Mouse (Mus musculus) B cell, adult 2 months (primary cell): ENCODE measurements around the gene Evi2a.

ENCODE experiments used
- DNase-seq, 2 experiments: peaks; one replicate each; pipeline ENCODE4 v3.0.0; 2022

Evi2a gene

DNA sequence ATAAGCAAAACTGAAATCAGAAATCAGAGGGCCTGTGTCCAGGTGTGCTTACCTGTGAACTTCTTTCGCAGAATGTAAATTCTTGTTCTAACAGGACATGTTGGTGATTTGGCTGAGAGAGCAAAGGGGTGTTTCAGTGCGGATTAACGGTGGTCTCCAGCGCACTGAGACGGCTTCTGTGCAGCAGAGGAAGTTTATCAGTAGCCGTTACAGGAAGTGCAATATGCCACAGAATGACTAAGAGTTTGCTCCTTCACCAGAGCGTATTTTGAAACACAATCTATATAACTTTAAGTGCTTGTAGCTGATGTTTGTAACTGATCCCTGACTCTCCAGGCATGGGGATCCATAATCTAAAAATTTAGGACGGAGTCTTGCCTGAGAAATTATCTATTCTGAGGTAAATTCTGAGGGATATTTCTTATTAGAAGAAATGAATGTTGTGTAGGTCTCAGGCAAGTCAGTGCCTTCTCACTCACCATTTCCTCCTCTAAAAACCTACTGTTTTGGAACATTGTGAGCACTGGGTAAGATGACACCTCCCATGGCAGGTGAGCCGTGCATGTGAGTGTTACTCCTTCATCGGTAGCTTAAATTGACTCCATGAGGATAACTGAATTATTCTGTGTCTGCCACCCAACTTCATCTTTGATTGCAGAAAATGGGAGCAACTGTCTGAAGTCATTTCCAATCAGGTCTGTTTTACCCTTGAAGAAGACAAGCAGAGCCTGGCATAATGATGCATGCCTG lies 6.7 kb downstream of the Evi2a start, which contains the start of gene Evi2b:
Evi2b (minus strand) TSS at position 203 of the 750 bp plus-strand sequence.
- DNase-seq, result peak; percentile 66 to 68

GRCm38 (mm10) chr11:79522944-79523343 lies 7.5 kb downstream of the Evi2a start:
- no peak for DNase-seq

- DNase-seq, result peak; percentile 44 to 53
Observed at GRCm38 (mm10) chr11:79521930-79522329, 8.5 kb downstream of the Evi2a start.

DNA sequence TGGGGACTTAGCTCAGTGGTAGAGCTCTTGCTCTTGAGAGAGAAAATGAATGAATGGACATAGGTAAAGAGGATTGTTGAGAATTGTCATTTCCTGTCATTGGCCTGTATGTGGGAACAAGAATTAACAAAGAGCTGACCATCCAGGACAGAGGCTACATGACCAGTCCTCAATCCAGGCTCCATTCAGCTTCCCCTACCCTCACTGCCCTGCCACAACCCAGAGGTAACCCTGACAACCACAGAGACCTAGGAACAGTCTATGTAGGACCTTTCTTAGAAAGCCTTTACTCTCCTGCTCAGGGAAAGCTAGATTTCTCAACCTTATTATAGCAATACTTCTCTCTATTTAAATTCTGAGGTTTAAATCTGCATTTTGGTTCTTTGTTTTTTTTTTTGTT lies 9.6 kb downstream of the Evi2a start:
- peak in 1 of 2 experiments; percentile 28 for DNase-seq

DNA sequence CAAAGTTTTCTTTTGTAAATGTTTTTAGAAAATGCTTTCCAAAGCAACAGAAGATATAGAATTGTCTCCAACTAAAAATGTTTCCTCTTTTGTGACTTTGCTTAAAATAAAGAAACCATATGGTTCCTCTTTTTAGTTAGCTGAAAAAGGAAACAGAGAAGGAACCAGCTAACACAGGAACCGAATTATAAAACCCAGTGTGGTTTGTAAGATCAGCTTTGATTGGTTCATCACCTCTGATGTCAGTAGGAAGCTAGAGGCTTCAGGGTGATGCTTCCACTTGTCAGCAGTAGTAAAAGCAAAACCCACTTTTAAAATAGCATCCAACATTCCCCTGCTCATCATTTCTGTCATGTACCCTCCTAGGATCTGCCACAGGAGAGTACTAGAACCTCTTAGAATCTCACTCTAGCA lies 10.5 kb downstream of the Evi2a start:
- DNase-seq, result peak; percentile 60 to 70

DNA sequence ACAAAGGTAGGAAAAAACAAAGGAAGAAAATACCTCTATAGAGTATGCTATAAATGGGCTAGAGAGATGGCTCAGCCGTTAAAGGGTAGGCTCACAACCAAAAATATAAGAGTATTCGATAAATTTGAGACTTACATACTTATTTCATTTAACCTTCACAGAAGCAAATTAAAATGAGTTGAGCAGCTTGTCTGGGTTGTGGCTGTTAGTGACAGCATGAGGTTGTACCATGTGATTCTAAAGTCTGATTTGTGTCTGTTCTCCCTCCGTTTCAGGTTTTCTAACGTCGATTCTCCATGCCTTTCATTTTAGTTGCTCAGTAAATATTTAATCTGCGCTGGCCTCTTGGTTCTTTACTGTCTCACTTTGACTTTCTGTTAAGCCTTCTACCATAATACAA lies 11.1 kb downstream of the Evi2a start:
- no peak for DNase-seq

GRCm38 (mm10) chr11:79515798-79516197 lies 14.6 kb downstream of the Evi2a start:
- DNase-seq, result no peak

- DNase-seq, result no peak
Observed at GRCm38 (mm10) chr11:79515331-79515730, 15.1 kb downstream of the Evi2a start.

GRCm38 (mm10) chr11:79511970-79512369 lies 18.4 kb downstream of the Evi2a start:
- no peak for DNase-seq

DNA sequence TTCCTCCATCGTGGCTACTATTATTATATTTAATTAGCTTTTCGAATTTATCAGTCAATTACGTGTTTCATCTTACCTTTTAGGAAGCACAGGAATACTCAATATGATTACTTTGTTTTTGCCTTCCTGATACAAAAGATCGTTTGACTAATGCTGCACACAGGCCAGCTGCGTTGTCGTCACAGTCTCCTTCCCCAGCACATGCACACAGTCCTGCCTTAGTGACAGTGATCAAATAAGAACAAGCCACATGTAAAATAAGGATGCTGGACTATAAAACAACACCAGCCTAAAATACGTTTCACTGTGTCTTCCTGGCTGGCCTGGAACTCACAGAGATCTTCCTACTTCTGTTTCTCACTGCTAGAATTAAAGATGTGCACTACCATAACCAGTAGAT lies 25.9 kb downstream of the Evi2a start:
- DNase-seq, result no peak

- DNase-seq, result no peak
Observed at GRCm38 (mm10) chr11:79503845-79504244, 26.6 kb downstream of the Evi2a start, which contains the start of gene Omg. Gene Omg, minus strand, starts transcription at chr11:79504084.

- no peak for DNase-seq
Observed at GRCm38 (mm10) chr11:79502917-79503316, 27.5 kb downstream of the Evi2a start.

GRCm38 (mm10) chr11:79494976-79495800 lies 35.2 kb downstream of the Evi2a start:
- DNase-seq, result no peak

DNA sequence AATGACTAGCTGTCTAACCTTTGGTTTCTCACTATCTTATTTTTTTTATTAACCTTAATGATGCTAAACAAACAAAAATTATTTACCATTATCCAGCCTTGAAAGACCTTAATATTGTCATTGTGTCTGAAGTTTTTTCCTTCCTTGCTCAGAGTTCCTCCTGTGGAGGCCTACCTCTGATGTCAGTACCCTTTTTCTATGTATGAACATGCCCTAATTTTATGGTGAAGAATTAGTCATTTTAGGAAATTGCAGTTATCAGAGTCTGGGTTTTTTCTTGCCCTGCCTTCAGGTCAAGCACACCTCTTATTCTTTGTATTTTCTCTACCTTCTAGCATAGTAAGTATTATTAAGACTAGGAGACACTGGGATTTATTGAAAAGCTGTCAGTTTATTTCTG lies 45.7 kb downstream of the Evi2a start:
- DNase-seq, result no peak

DNA sequence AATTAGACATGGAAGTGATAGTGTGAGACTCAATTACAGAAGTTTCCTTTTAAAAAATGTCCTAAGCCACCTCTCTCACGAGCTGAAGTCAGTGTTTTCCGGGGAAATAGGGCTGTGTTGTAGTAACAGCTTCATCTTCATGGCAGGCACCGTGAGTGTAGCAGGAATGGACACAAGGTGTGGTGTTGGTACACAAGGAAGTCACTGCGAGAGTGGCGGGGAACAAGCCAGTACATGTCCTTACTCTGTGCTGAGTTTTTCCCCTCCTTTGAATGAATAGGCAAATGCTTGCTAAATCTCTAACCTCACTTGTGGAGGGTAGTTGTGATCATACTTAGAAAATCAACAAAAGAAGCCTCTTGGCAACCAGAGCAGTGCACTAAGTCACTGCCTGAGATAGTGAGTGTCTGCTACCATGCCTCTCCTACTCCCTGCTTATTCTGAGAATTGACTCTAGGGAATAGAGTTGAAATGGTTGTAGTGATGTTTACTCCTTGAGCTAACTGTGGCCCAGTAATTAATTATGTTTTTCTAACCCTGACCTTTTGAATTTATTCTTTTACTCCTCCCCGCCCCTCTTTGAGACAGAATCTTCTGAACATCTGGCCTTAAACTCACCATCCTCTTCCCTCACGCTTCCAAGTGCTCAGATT lies 46.4 kb downstream of the Evi2a start:
- no peak for DNase-seq

GRCm38 (mm10) chr11:79483392-79483791 lies 47.0 kb downstream of the Evi2a start:
- no peak for DNase-seq
